Mouse (Mus musculus) c-Kit-negative CD71-positive TER-119-positive erythroid progenitor cells, embryonic 14.5 days (primary cell): ENCODE results near the gene Mark3.

ENCODE experiments used
- DNase-seq: peaks from one replicate; pipeline ENCODE4 v3.0.0-alpha.2; 2013; ENCODE audit warnings: low read depth, low spot score

The Mark3 gene

DNA sequence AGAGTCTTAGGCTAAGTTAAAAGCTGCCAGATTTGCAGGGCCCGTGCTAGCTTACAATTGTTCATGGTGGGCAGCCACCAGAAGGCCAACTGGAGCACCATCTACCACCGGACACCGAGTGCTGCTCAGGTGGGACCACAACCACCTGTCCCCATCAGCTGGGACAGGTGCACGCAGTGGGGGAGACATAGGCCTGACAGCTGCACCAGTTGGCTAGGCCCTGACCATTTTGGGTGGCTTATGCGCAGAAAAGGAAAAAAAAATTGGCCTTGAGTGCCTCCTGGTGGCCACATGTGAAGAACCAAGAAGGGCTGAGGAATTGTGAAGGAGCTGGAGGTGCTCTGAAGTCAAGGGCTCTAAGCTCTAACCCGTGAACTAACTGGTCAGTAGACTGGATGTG is 121.9 kb downstream of the Mark3 start:
- no peak for DNase-seq

GRCm38 (mm10) chr12:111697708-111698107 is 123.4 kb downstream of the Mark3 start:
- no peak for DNase-seq

DNA sequence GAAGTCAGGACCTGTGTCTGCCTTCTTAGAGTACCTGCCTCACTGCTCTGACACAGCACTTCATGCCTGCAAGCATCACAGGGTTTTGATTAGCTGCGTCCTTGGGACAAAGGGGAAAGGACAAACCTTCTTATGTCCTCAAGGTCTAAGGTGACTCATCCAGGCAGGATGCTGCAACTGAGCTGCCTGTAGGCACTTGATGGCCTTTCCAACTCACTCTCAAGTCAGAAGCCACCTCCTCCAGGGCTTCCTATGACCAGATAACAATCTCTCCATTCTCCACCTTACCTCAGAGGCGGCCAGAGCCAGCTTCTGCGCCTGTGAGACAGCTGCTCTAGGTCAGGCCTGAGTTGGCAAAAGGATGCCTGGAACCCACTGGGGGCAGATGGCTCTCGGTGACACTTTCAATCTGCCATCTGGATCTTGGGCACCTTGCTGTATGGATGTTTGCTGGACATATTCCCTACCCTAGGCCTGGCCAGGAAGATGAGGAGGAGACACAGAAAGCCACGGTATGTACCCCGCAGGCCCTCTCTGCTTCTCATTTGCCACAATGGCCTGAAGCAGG is 124.1 kb downstream of the Mark3 start:
- DNase-seq = no peak

GRCm38 (mm10) chr12:111699542-111699941 is 125.2 kb downstream of the Mark3 start:
- no peak for DNase-seq

DNA sequence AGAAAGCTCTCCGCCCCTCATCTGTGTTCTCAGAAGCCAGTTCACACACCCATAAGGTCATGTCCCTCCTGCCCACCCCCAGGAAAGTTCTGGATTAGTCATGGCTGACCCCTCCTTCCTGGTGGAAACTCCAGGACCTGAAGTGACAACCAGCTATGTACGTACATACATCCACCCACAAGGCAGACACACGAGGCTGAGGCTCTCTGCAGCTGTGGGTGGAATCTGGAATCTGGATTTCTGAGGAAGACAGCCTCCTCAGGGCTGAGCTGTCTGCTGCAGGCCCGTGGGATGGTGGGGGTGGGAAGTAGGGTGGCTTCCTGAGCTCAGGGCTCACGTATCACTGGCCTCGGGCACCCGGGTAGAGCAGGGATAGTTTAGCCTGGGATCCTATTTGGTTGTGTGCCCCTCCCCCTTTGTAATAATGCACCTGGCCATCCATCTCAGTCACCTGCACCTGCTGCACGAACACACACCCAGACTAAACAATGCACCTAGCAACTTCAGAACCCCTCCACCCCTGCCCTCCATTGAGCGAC is 126.7 kb downstream of the Mark3 start:
- DNase-seq = no peak

DNA sequence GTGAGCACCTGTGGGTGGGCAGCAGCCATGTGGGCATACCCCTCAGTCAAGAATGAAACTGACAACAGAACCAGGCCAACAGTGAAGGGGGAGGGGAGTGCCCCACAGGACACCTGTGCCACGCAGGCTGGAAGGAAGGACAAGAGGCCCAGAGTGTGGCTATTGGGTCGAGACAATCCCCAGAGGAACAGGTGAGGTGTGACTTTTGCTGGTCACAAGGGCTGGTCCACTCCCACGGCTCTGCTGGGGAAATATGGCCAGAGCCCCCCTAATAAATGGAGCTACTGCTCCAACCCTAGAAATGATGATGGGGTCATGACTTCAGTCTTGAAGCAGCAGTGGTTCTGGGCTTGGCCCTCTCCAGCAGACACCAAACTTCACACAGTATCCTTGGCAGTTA is 129.0 kb downstream of the Mark3 start:
- no peak for DNase-seq

DNA sequence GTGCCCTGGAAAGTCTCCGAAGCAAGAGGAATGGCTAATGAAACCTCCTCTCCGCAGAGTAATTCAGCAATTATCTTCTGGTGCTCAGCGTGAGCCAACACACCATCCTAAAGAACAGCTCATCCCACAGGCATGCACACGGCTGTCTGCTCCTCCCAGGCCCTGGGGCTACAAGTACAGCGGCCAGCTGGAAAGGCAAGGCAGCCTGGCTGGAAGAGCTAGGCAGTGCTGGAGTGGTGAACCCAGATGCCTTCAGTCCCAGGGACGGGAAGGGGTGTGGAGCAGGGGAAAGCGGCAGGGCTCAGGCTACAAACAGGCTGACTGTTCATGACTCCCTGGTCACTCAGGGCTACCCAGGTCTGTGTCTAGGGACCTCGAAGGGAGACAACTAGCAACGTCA is 130.3 kb downstream of the Mark3 start:
- DNase-seq = no peak

GRCm38 (mm10) chr12:111705186-111705973 is 131.1 kb downstream of the Mark3 start:
- no peak for DNase-seq
